Mouse (Mus musculus) testis, adult 2 months (tissue): Measurements from ENCODE around the gene Cys1. TPM values are rescaled to one million over a fixed set of nuclear protein-coding genes. Genes with fewer than 3 reads are reported as not detected.

Experiments
- H3K27ac ChIP-seq: fragments of 200-500 bp; 2 replicates; pipeline ENCODE4 v1.5.1; 2012; ENCODE audit warnings: low read depth, low read length; ENCODE audit not compliant: control insufficient read depth, insufficient read depth
- H3K27me3 ChIP-seq: fragments of 200-500 bp; 2 replicates; pipeline ENCODE4 v1.6.1; 2012; ENCODE audit warnings: mild to moderate bottlenecking, low read length, moderate library complexity; ENCODE audit not compliant: control insufficient read depth, insufficient read depth
- H3K36me3 ChIP-seq: fragments of 200-500 bp; 2 replicates; pipeline ENCODE4 v1.6.1; 2012; ENCODE audit warnings: mild to moderate bottlenecking, low read length; ENCODE audit not compliant: control insufficient read depth, insufficient read depth
- H3K4me1 ChIP-seq: fragments of 200-500 bp; 2 replicates; pipeline ENCODE4 v1.6.1; 2012; ENCODE audit warnings: low read length; ENCODE audit not compliant: control insufficient read depth, insufficient read depth
- H3K4me3 ChIP-seq: fragments of 200-500 bp; 2 replicates; pipeline ENCODE4 v1.5.1; 2012; ENCODE audit warnings: low read depth, mild to moderate bottlenecking, low read length, moderate library complexity, mixed read lengths; ENCODE audit not compliant: control insufficient read depth
- CTCF ChIP-seq: fragments of 200-500 bp; IDR thresholded peaks from 2 replicates; pipeline ENCODE4 v1.5.1; 2012; ENCODE audit warnings: low read depth, mild to moderate bottlenecking, inconsistent platforms, low read length, moderate library complexity; ENCODE audit not compliant: control insufficient read depth, insufficient read depth, insufficient replicate concordance
- POLR2A ChIP-seq: fragments of 200-500 bp; IDR thresholded peaks from 2 replicates; pipeline ENCODE4 v1.6.1; 2012; ENCODE audit warnings: low read depth, mild to moderate bottlenecking, inconsistent platforms, low read length, moderate library complexity; ENCODE audit not compliant: control insufficient read depth
- polyA plus RNA-seq: library from polyadenylated mRNA; depleted of rRNA; stranded (reverse); fragments of >200 nt; gene quantifications from 2 replicates; pipeline ENCODE4 v1.2.3, GENCODE M21; 2012; rRNA removed

Cys1 gene
- polyA plus RNA-seq, result 1.2 and 1.7 TPM in 2 replicates

DNA sequence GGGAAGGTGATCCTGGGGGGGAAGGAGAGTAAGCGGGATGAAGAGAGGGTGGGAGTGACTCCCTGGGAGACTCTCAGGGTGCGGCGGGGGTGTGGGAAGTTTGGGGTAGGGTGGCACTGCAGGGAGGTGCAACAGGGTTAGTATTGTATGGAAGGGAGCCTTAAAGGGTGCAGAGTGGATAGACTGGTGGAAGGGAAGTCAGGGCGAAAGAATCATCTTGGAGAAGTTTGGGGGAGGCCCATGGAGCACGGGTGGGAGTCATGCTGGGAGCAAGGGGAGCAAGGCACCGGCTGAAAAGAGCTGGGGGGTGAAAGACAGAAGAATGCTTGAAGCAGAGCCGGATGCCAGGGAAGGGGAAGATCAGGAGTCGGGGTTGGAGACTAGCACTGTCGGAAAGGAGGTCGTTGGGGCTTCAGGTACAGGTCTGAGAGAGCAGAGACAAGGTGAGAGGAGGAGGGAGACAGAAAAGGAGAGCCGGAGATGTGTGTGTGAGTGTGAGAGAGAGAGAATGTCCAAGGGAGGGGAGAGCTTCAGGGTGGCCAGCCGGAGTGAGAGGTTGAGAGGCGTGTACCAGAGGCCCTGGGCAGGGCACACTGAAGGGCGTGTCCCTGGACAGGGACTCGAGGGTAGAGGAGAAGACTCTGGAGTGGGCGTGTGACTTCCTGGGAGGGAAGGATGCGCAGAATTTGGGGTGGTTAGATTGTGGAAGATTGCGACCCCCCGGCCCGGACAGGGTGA lies at the start of gene Cys1:
Gene Cys1 (minus strand): TSS at position 528 of the 738 bp plus-strand sequence.
- 0 out of 2 replicates have a peak within 1 kb of the TSS, but pooled peaks have one; percentile 7 for H3K27ac ChIP-seq
- no peak for TF ChIP-seq POLR2A

DNA sequence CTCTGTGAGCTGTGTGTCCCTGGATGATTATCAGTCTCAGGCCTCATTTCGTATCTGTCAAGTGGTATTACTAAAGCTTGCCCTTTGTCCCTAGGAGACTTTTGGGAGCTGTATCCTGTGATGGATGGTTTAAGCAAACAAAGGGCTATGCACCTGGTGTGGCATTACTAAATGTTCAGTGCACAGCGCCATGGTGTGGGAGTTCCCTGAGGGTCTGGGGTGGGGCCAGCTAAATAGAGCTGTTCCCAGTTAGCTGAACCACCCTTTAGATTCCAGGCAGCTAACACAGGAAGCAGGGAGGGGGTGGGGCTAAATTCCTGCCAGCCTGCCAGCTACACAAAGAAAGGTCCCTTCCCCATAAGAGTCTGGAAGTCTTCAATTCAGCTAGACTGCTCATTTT lies 42.8 kb upstream of the Cys1 start:
- no peak overlapping the region for H3K27ac ChIP-seq
- TF ChIP-seq POLR2A, result no peak
- TF ChIP-seq CTCF, result no peak
- H3K27me3 ChIP-seq, result no peaks in the 10 kb centered on the region
- no peaks in the 10 kb centered on the region for H3K36me3 ChIP-seq
- no peaks in the 10 kb centered on the region for H3K4me1 ChIP-seq
- H3K4me3 ChIP-seq, result no peak overlapping the region

More for the DNA sequence above, at the start of gene Cys1:
- Histone ChIP-seq H3K4me3 (peak within 1 kb of the TSS; percentile 67), H3K36me3 (no peaks in the 10 kb centered on the region), H3K4me1 (peaks cover 18% of the 10 kb centered on the region), H3K27me3 (no peaks in the 10 kb centered on the region)

DNA sequence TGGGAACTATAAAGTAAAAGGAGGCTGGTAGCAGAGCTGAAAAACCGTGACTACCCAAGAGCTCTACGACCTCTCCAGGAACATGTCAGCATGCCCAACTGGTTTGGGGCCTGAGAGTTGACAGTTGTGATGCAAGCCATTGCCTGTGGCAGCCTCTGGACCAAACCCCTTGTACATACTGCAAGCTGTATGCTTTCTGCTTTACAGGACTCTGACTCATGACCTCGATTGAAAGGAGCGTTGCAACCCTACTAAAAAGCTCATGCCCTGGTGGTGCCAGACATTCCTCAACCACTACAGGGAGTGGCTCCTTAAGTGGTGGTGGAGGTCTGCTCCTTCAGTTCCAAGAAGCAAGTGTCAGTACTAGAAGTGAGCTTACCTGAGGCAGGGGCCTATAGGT lies 42.2 kb upstream of the Cys1 start:
- no peak overlapping the region for H3K4me3 ChIP-seq
- H3K27me3 ChIP-seq, result no peaks in the 10 kb centered on the region
- no peaks in the 10 kb centered on the region for H3K4me1 ChIP-seq
- TF ChIP-seq CTCF (no peak), POLR2A (no peak)
- no peaks in the 10 kb centered on the region for H3K36me3 ChIP-seq
- no peak overlapping the region for H3K27ac ChIP-seq

DNA sequence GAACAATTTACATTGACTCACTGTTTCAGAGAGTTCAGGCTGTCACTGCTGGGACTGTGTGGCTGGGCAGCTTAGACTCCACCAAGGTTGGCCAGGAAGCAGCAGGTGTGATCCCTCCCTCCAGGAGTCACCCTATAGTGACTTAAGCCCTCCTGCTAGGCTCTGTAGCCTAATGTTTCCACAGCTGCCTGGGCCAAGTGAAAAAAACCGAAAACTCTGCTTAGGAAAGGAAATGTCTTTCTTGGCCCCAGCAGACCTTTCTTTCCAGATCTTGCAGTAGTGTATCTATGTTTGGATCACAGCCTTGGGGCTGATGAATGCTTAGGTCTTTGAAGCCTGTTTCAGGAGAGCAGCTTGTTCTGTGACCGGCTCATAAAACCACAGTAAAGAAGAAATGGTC lies 41.8 kb upstream of the Cys1 start:
- no peak overlapping the region for H3K27ac ChIP-seq
- TF ChIP-seq CTCF (no peak), POLR2A (no peak)

DNA sequence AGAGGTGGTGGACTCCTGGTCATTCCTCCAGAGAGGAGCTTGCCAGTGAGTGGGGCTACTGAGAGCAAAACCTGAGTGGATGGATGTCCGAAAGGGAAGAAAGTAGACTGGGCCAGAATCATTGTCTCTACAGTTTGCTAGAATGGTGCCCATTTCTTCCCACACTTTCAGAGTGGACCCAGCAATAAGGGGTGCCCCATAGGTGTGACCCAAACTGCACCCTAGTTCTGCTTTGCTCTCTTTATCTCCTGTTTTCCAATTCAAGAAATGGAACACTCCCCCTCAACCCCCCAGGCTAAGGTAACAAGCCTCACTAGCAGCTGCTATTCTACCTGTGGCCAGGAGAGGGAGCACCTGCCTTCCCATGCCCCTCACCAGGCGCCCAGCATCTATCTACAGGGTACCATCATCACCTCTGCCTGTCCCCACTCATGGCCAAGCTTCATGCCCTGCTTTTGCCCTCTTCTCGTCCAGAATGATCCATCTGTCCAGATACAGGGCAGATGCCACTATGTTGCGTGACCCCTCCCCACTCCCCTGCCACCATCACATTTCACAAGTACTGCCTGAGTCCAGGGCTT lies 35.2 kb upstream of the Cys1 start:
- H3K27ac ChIP-seq, result no peak overlapping the region
- no peaks in the 10 kb centered on the region; the same call in 1 of the 2 replicates for H3K36me3 ChIP-seq
- no peaks in the 10 kb centered on the region for H3K27me3 ChIP-seq
- TF ChIP-seq CTCF (peak; percentile 78), POLR2A (no peak)
- no peak overlapping the region for H3K4me3 ChIP-seq
- H3K4me1 ChIP-seq, result no peaks in the 10 kb centered on the region

More for the DNA sequence above, 41.8 kb upstream of the Cys1 start:
- no peak overlapping the region for H3K4me3 ChIP-seq
- no peaks in the 10 kb centered on the region for H3K36me3 ChIP-seq
- H3K4me1 ChIP-seq, result no peaks in the 10 kb centered on the region
- no peaks in the 10 kb centered on the region for H3K27me3 ChIP-seq

DNA sequence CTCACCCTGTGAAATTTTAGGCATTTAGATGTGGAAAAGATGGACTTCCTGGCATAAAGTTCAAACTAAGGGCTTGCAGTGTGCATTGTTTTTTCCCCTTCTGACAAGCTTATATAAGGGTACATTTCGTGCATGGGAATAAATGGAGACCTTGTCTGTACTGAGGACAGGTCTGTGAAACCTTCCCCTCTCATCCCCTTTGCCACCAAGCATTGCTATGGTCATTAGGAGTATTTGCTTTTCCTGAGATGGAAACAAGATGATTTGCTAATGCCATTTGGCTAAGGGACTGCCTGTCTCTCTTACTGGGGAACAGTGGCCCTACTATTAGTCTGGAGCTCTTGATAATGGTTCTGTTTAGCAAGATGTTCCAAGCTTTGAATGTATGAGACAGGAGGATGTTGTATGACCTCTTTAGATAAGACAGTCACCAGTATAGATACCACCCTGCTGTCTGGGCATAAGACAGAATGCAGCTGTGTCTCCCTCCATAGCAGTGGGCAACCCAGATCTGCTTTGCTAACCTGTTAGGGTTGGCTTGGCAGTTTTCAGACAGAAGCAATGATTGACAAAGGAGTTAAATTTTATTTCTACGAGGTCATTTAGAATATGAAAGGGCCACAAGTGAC lies 33.8 kb upstream of the Cys1 start:
- Histone ChIP-seq H3K36me3 (no peaks in the 10 kb centered on the region; the same call in 1 of the 2 replicates), H3K27ac (no peak overlapping the region), H3K4me3 (no peak overlapping the region), H3K27me3 (no peaks in the 10 kb centered on the region), H3K4me1 (no peaks in the 10 kb centered on the region)
- TF ChIP-seq POLR2A (no peak), CTCF (no peak)

DNA sequence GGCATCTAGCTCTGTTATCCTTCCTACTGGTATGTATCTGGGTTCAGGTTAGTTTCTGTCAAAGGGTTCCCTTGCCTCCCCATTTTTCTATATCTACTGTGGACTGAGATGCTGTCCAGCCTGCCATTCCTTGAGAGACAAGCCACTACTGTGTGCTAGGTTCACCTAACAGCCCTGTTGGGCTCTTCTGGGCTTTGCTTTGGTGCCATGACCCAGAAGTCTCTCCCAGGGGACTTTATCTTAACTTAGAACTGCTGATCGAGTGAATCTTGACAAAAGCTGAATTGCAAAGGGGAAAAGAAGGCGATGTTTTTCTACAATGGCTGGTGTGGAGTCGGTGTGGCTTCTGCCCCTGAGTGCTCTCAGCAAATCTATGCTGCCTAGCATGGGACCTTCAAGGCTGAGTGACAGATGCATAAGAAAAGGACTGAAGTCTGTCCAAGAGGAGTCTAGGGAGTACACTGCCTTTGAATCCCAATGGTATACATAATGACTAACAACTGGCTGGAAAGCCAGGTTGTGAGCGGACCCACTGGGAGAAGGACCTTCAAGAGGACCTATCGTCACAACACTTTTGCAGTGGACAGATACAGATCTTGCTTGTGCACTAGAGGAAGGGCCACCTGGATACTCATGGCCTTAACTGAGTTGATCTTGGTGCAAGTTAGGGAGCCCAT lies 33.1 kb upstream of the Cys1 start:
- Histone ChIP-seq H3K27ac (no peak overlapping the region), H3K36me3 (no peaks in the 10 kb centered on the region; the same call in 1 of the 2 replicates), H3K27me3 (no peaks in the 10 kb centered on the region), H3K4me3 (no peak overlapping the region), H3K4me1 (no peaks in the 10 kb centered on the region)
- TF ChIP-seq POLR2A, result no peak
- TF ChIP-seq CTCF, result no peak
